Mouse (Mus musculus) lung, adult 2 months (tissue): Measurements from ENCODE around the gene Tnfaip3.

Experiments
- CTCF ChIP-seq: fragments of 200-500 bp; IDR thresholded peaks from 2 replicates; pipeline ENCODE4 v1.5.1; 2011; ENCODE audit warnings: mild to moderate bottlenecking, low read length, control low read depth; ENCODE audit not compliant: insufficient read depth
- POLR2A ChIP-seq: fragments of 200-500 bp; IDR thresholded peaks from 2 replicates; pipeline ENCODE4 v1.6.1; 2011; ENCODE audit warnings: low read depth, mild to moderate bottlenecking, control low read depth, low read length, borderline replicate concordance; ENCODE audit errors: extremely low read depth

GRCm38 (mm10) chr10:19012616-19013015 lies 2.8 kb downstream of the Tnfaip3 start:
- TF ChIP-seq CTCF (no peak), POLR2A (no peak)
